Mouse (Mus musculus) forebrain, embryonic 12.5 days (tissue): ENCODE measurements around the gene C2cd2l. TPM values are rescaled to one million over a fixed set of nuclear protein-coding genes. Genes with fewer than 3 reads are reported as not detected.
"Not testable (repeated sequence)": the region's sequence is repeated elsewhere in the genome, so short reads cannot be mapped to it uniquely, and the experiment has no call there.

Experiments
- ATAC-seq: fragments of 200-750 bp; cut with Nextera tagmentation; 2 replicates; pipeline ENCODE4 v1.8.0; 2017; ENCODE audit warnings: moderate TSS enrichment; ENCODE audit not compliant: low FRiP score
- H3K27ac ChIP-seq: fragments of 300-500 bp; sonication (generic); 2 replicates; pipeline ENCODE4 v1.5.1; 2016; ENCODE audit warnings: mild to moderate bottlenecking
- H3K27me3 ChIP-seq: fragments of 300-500 bp; sonication (generic); 2 replicates; pipeline ENCODE4 v1.6.1; 2016; ENCODE audit warnings: mild to moderate bottlenecking
- H3K36me3 ChIP-seq: fragments of 300-500 bp; sonication (generic); replicated peaks from 2 replicates; pipeline ENCODE4 v1.6.1; 2016; ENCODE audit warnings: mild to moderate bottlenecking
- H3K4me1 ChIP-seq: fragments of 300-500 bp; sonication (generic); 2 replicates; pipeline ENCODE4 v1.6.1; 2016
- H3K4me2 ChIP-seq: fragments of 300-500 bp; sonication (generic); 2 replicates; pipeline ENCODE4 v1.6.1; 2016; ENCODE audit warnings: mild to moderate bottlenecking, moderate library complexity
- H3K4me3 ChIP-seq: fragments of 300-500 bp; sonication (generic); replicated peaks from 2 replicates; pipeline ENCODE4 v1.5.1; 2016; ENCODE audit warnings: mild to moderate bottlenecking
- H3K9ac ChIP-seq: fragments of 300-500 bp; sonication (generic); 2 replicates; pipeline ENCODE4 v1.6.1; 2016; ENCODE audit warnings: mild to moderate bottlenecking
- H3K9me3 ChIP-seq: fragments of 300-500 bp; sonication (generic); 2 replicates; pipeline ENCODE4 v1.6.1; 2016
- WGBS: fragments of 180-500 bp; shearing (Covaris S2); methylation state at CpG from one replicate; pipeline ENCODE4 v1.1.7; 2016; 5-methylcytosine and 5-hydroxymethylcytosine counted together
- polyA plus RNA-seq: library from polyadenylated mRNA; unstranded; fragments of >200 nt; fragmentation: Nextera tagmentation; extraction: Ambion mirVana; gene quantifications from 2 replicates; pipeline ENCODE4 v1.2.1, GENCODE M21; 2016

The C2cd2l gene
- polyA plus RNA-seq, 1 experiment from 2014 or later, result 16.5 TPM

GRCm38 (mm10) chr9:44334396-44335330 lies 14.6 kb upstream of the C2cd2l start, which contains the start of gene H2afx:
Gene H2afx, plus strand, starts transcription at chr9:44334694.
- WGBS, result under 1% methylated on average over 87 of the region's 91 CpGs
- peak; percentile 96 for ATAC-seq
- Histone ChIP-seq H3K4me2 (peak within 1 kb of the TSS; percentile 69), H3K36me3 (peaks cover 68% of the 10 kb centered on the region), H3K27me3 (no peaks in the 10 kb centered on the region), H3K9me3 (peaks cover 5% of the 10 kb centered on the region; the same call in 1 of the 2 replicates), H3K9ac (peak within 1 kb of the TSS; percentile 100), H3K4me3 (peak within 1 kb of the TSS; percentile 83), H3K4me1 (peaks cover 23% of the 10 kb centered on the region), H3K27ac (peak within 1 kb of the TSS; percentile 96)

DNA sequence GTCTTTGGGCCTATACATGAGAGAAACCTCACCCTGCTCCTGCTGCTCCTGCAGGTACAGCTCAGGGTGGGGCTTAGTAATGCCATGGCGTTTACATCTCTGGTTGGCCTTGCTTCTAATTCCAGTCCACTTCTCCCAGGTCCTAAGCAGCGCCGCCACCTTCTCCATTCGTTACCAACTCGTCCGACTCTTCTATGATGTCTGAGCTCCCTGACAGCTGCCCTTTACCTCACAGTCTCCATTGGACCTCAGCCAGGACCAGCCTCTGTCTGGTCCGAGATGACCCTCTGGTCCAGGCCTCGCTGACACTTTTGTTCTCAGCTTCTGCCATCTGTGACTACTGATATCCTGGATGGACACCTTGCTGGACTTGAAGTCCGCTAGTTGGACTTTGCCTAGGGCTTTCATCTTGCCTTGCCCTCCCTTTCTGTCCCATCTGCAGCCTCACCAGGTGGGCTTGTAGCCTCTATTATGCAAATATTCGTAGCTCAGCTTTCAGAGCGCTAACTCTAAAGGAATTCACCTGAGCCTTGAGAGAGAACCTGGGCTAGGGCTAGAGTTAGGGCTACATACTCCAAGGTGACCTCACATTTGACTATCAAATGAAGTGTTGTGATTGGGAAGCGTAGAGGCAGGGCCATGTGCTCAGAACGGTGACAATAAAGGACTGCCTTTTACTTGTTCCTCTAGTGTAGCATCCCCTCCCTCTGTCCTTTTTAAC lies 13.0 kb upstream of the C2cd2l start:
- Histone ChIP-seq H3K36me3 (peaks cover 65% of the 10 kb centered on the region), H3K27ac (no peak overlapping the region), H3K9me3 (peaks cover 5% of the 10 kb centered on the region; the same call in 1 of the 2 replicates), H3K4me3 (no peak overlapping the region), H3K9ac (no peak overlapping the region), H3K4me2 (no peak overlapping the region), H3K27me3 (no peaks in the 10 kb centered on the region), H3K4me1 (peaks cover 22% of the 10 kb centered on the region)
- no peak for ATAC-seq
- 95% methylated on average over 13 of the region's 13 CpGs for WGBS

- Histone ChIP-seq H3K9ac (no peak overlapping the region), H3K4me2 (no peak overlapping the region), H3K9me3 (peaks cover 5% of the 10 kb centered on the region; the same call in 1 of the 2 replicates), H3K27me3 (no peaks in the 10 kb centered on the region), H3K4me1 (peaks cover 13% of the 10 kb centered on the region), H3K4me3 (no peak overlapping the region), H3K36me3 (peaks cover 49% of the 10 kb centered on the region), H3K27ac (no peak overlapping the region)
- ATAC-seq, result no peak
- 96% methylated on average over 6 of the region's 6 CpGs for WGBS
These were observed 10.7 kb upstream of the C2cd2l start for GRCm38 (mm10) chr9:44330736-44331135.

GRCm38 (mm10) chr9:44327926-44328325 lies 7.8 kb upstream of the C2cd2l start:
- ATAC-seq, result no peak

GRCm38 (mm10) chr9:44327064-44327711 lies 7.1 kb upstream of the C2cd2l start:
- under 1% methylated on average over 22 of the region's 22 CpGs for whole genome bisulfite sequencing
- H3K9ac ChIP-seq, result peak overlapping the region; percentile 87
- H3K27ac ChIP-seq, result peak overlapping the region; percentile 93
- no peaks in the 10 kb centered on the region for H3K9me3 ChIP-seq
- H3K27me3 ChIP-seq, result no peaks in the 10 kb centered on the region
- H3K4me3 ChIP-seq, result peak overlapping the region; percentile 78
- H3K4me1 ChIP-seq, result peaks cover 14% of the 10 kb centered on the region
- peak overlapping the region; percentile 81 for H3K4me2 ChIP-seq
- H3K36me3 ChIP-seq, result peaks cover 32% of the 10 kb centered on the region
- peak; percentile 31 for ATAC-seq

More at GRCm38 (mm10) chr9:44327926-44328325, 7.8 kb upstream of the C2cd2l start:
- peak overlapping the region; percentile 87; the same call in 1 of the 2 replicates for H3K9ac ChIP-seq
- no peaks in the 10 kb centered on the region for H3K9me3 ChIP-seq
- H3K4me2 ChIP-seq, result peak overlapping the region; percentile 81
- H3K4me1 ChIP-seq, result peaks cover 14% of the 10 kb centered on the region
- H3K27ac ChIP-seq, result peak overlapping the region; percentile 93
- H3K36me3 ChIP-seq, result peaks cover 39% of the 10 kb centered on the region
- no peaks in the 10 kb centered on the region for H3K27me3 ChIP-seq
- 87% methylated on average over 5 of the region's 5 CpGs for WGBS
- peak overlapping the region; percentile 78 for H3K4me3 ChIP-seq

DNA sequence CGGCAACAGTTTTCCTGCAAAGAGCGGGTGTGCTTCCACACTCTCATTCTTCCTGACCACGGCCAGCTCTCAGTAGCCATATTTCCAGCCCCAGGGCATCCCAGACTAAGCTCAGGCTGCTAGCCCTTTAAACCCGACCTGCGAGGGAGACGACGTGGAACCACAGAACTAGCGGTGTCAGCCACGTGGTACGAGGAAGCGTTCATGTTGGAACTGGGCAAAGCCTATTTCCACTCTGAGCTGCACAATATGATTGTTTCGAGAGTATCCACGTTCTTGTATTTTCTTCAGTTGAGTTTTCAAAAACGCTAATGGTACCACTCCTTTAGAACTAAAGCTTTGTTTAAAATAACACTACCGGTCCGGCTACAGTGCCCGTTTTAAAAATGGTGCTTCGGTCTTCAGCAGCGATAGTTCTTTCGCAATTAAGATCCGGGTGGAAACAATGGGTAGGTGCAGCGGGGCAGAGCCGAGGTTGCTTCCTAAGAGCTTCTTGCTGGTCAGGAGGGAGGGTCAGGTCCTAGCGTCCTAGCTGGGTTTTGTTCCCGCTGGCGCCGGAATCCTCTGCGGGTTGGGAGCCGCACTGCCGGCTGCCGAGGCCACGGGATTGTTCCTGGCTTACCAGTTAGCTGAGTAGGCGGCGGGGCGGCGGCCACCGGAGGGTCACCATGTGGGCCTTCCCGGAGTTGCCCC lies 6.4 kb upstream of the C2cd2l start:
- H3K36me3 ChIP-seq, result peaks cover 26% of the 10 kb centered on the region
- no peaks in the 10 kb centered on the region for H3K27me3 ChIP-seq
- H3K4me3 ChIP-seq, result peak overlapping the region; percentile 78
- under 1% methylated on average over 38 of the region's 38 CpGs for WGBS
- peak overlapping the region; percentile 93 for H3K27ac ChIP-seq
- H3K4me1 ChIP-seq, result peaks cover 14% of the 10 kb centered on the region
- H3K9me3 ChIP-seq, result no peaks in the 10 kb centered on the region
- peak overlapping the region; percentile 81 for H3K4me2 ChIP-seq
- ATAC-seq, result peak; percentile 92
- H3K9ac ChIP-seq, result peak overlapping the region; percentile 87

DNA sequence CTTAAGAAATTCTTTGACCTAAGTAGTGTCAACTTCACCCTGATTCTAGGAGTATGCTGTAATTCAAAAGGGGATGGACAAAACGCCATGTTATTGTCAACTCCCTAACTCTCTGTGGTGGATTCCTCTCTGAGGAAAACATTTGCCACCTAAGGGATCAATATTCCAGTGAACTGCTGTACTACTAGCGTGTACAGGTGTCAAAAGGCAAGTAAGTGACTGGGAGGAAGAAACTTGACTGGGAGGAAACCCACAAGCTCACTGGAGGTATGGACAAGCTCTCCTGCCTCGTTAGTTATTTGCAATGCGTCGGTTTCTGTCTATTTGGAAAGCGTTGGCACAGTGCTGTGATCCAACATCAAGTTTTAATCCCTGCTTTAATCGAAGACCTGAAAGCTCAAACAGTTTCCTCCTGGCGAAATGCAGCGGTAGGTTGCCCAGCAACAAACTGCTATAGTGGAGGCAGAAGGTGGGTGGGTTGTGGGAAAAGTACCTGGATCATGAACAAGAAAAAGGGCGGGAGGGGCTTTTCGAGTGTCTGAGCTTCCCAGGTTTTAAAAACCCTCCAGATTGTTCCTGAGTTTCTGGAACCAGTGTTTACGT lies 5.8 kb upstream of the C2cd2l start, which contains the start of gene Dpagt1:
Gene Dpagt1 (plus strand): TSS at position 252 of the 603 bp plus-strand sequence.
- H3K9me3 ChIP-seq, result no peaks in the 10 kb centered on the region
- peaks cover 16% of the 10 kb centered on the region for H3K4me1 ChIP-seq
- H3K4me2 ChIP-seq, result peak within 1 kb of the TSS; percentile 81
- no peaks in the 10 kb centered on the region for H3K27me3 ChIP-seq
- H3K36me3 ChIP-seq, result peaks cover 20% of the 10 kb centered on the region
- H3K4me3 ChIP-seq, result peak within 1 kb of the TSS; percentile 78
- H3K9ac ChIP-seq, result peak within 1 kb of the TSS; percentile 87
- H3K27ac ChIP-seq, result peak within 1 kb of the TSS; percentile 93
- peak; percentile 5 for ATAC-seq
- 4% methylated on average over 12 of the region's 12 CpGs for WGBS

DNA sequence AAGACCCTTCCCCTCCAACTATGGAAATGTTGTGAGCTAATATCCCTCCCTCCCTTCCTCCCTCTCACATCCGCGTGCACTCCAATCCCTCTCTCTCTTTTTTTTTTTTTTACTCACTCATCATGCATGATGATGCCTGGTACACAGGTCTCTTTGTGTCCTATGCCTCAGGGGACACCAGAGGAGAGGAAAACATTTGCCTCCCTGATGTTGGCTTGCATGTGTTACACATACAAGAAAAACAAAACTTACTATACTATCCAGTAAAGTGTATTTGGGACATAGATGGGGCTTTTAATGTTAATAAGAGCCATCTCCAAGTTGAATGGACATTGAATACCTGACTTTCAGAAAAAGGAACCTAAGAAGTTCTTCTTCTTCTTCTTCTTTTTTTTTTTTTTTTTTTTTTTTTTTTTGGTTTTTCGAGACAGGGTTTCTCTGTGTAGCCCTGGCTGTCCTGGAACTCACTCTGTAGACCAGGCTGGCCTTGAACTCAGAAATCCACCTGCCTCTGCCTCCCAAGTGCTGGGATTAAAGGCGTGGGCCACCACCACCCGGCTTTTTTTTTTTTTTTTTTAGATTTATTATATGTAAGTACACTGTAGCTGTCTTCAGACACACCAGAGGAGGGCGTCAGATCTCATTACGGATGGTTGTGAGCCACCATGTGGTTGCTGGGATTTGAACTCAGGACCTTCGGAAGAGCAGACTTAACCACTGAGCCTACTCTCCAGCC lies 5.1 kb upstream of the C2cd2l start:
- H3K9me3 ChIP-seq, H3K4me3 ChIP-seq, H3K27me3 ChIP-seq, H3K9ac ChIP-seq, ATAC-seq: not testable (repeated sequence)
- Histone ChIP-seq H3K4me2 (peak overlapping the region; percentile 81), H3K4me1 (peaks cover 22% of the 10 kb centered on the region), H3K27ac (peak overlapping the region; percentile 93), H3K36me3 (peaks cover 13% of the 10 kb centered on the region)
- WGBS, result 57% methylated on average over 6 of the region's 8 CpGs

GRCm38 (mm10) chr9:44324147-44324546 lies 4.1 kb upstream of the C2cd2l start:
- H3K27ac ChIP-seq, result no peak overlapping the region
- no peak overlapping the region for H3K4me2 ChIP-seq
- H3K9ac ChIP-seq, result no peak overlapping the region
- peaks cover 4% of the 10 kb centered on the region for H3K36me3 ChIP-seq
- no peak overlapping the region for H3K4me3 ChIP-seq
- WGBS, result 85% methylated on average over 6 of the region's 6 CpGs
- no peaks in the 10 kb centered on the region for H3K9me3 ChIP-seq
- H3K4me1 ChIP-seq, result peaks cover 25% of the 10 kb centered on the region
- no peak for ATAC-seq
- H3K27me3 ChIP-seq, result no peaks in the 10 kb centered on the region

DNA sequence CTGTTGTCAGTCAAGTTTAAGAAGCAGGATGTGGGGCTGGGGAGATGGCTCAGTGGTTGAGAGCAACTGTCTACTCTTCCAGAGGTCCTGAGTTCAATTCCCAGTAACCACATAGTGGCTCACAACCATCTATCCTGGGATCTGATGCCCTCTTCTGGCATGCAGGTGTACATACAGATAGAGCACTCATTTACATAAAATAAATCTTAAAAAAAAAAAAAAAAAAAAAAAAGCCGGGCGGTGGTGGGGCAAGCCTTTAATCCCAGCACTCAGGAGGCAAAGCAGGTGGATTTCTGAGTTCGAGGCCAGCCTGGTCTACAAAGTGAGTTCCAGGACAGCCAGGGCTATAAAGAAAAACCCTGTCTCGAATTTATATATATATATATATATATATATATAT lies 3.6 kb upstream of the C2cd2l start:
- not testable (repeated sequence) for H3K9me3 ChIP-seq, H3K27ac ChIP-seq, H3K36me3 ChIP-seq, H3K27me3 ChIP-seq, H3K4me2 ChIP-seq, H3K9ac ChIP-seq, H3K4me3 ChIP-seq, ATAC-seq
- WGBS, result 70% methylated on average over 4 of the region's 4 CpGs
- peaks cover 30% of the 10 kb centered on the region for H3K4me1 ChIP-seq

- Histone ChIP-seq H3K4me3 (peak overlapping the region; percentile 86), H3K27me3 (no peaks in the 10 kb centered on the region), H3K4me1 (peaks cover 35% of the 10 kb centered on the region), H3K36me3 (peaks cover 9% of the 10 kb centered on the region), H3K27ac (peak overlapping the region; percentile 67), H3K4me2 (peak overlapping the region; percentile 94), H3K9me3 (no peaks in the 10 kb centered on the region), H3K9ac (peak overlapping the region; percentile 94)
- WGBS, result 25% methylated on average over 6 of the region's 6 CpGs
- peak; percentile 21 for ATAC-seq
These were observed 681 bp upstream of the C2cd2l start for GRCm38 (mm10) chr9:44320799-44321133.
